Mouse (Mus musculus): ENCODE measurements at regions not wholly inside any gene's neighbourhood (a gene's known extent, or its start where the extent isn't known, plus 50 kb on each side); places are given as distances from the start of the nearest gene placed in this dataset.
A peak's percentile ranks its signal among the peaks of the same experiment; 100 is the strongest.

DNA sequence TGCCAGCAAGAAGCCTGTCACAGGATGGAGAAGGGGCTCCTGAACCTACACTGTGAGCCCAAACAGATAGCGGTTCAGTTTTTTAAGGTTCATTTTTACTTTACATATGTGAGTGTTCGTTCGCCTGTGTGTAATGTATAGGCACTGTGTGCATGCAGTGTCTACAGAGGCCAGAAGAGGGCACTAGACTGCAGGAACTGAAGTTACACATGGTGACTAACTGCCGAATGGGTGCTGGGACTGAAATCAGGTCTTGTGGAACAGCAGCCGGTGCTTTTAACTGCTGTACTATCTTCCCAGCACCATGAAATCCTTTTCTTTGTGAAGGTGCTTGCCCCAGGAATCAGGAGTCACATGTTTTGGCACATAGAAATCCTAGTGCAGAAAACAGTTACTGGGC lies 256.1 kb upstream of the Gadl1 start:
- TF ChIP-seq CTCF (IDR thresholded peaks at IDR 0.05; ENCODE audit: borderline replicate concordance, extremely low read depth, insufficient read depth, insufficient read length) (peak; percentile 28; the same call in 1 of the 2 replicates), POLR2A (IDR thresholded peaks at IDR 0.05; ENCODE audit: borderline replicate concordance, extremely low read depth, insufficient read depth, insufficient read length, poor library complexity, severe bottlenecking) (no peak)
